Mouse (Mus musculus): ENCODE results near the gene Ank2. TPM values are rescaled to one million over a fixed set of nuclear protein-coding genes. Genes with fewer than 3 reads are reported as not detected.

The Ank2 gene
- polyA plus RNA-seq, 1 experiment = not detected

DNA sequence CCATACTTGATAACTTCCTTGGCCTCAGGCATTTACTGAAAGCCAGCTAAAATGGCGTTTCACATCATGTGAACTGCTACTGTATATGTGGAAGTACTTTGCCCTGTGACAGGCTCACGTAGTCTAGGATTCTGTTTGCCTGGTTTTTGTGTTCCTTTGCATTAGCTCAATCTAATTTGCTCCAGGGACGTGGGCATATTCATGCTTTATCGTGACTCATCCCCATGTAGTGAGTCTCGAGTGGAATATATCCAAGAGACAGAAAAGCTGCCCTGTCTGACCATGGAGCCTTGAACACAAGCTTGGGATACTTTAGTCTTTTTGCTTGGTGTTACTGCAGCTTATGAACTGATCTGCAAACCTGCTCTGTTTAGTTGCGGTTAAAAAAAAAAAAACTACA is 483.6 kb downstream of the Ank2 start:
- no peaks in the 10 kb centered on the region for H3K27me3 ChIP-seq (replicated peaks)
- no peaks in the 10 kb centered on the region for H3K36me3 ChIP-seq (replicated peaks; ENCODE audit: low read length)
- no peaks in the 10 kb centered on the region for H3K4me1 ChIP-seq
- 0 out of 2 replicates have a peak, but pooled peaks cover 3% of the 10 kb centered on the region for H3K9me3 ChIP-seq
- TF ChIP-seq GATA1 (IDR thresholded peaks at IDR 0.05; ENCODE audit: borderline replicate concordance, low read length) = no peak
- no peak for TF ChIP-seq FLI1 (IDR thresholded peaks at IDR 0.05; ENCODE audit: low read length)
- no peak overlapping the region for H3K4me3 ChIP-seq (replicated peaks)

DNA sequence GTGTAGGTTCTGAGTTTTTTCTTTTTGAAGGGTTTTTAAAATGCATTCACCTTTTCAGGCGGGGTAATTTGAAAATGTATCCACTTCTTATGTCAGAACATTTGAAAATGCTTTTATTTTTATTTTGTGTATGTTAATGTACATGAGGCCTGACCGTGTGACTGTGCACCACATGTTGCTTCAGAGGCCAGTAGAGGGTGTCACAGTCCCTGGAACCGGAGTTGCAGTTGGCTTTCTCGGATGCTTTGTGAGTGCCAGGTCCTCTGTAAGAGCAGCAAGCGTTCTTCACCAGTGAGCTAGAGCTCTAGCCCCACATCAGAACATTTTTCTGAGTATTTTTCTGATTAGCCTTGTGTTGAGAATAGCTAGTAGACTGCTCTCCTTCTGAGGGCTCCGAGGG is 484.0 kb downstream of the Ank2 start:
- Histone ChIP-seq H3K4me1 (no peaks in the 10 kb centered on the region), H3K27me3 (replicated peaks) (no peaks in the 10 kb centered on the region), H3K4me3 (replicated peaks) (no peak overlapping the region), H3K36me3 (replicated peaks; ENCODE audit: low read length) (no peaks in the 10 kb centered on the region), H3K9me3 (0 out of 2 replicates have a peak, but pooled peaks cover 3% of the 10 kb centered on the region)
- TF ChIP-seq FLI1 (IDR thresholded peaks at IDR 0.05; ENCODE audit: low read length) = no peak
- TF ChIP-seq GATA1 (IDR thresholded peaks at IDR 0.05; ENCODE audit: borderline replicate concordance, low read length) = no peak

DNA sequence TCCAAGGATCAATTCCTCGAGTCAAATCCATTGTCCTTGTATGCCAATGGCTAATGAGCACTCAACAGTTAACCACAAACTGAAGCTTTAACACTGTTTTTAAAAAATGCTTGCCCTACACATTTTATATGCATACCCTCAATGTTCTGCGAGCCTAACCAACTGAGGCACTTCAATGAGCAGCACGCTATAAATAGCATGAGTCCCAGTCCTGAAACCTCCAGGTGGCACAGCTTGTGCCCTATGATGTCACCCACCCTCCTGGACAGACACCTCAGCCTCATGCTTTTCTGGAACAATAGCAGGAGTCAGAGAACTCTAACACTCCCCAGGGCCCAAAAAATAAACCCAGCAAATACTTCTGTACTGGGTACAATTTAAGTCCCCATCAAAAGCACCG is 485.2 kb downstream of the Ank2 start:
- H3K36me3 ChIP-seq (replicated peaks; ENCODE audit: low read length) = no peaks in the 10 kb centered on the region
- no peaks in the 10 kb centered on the region for H3K4me1 ChIP-seq
- H3K4me3 ChIP-seq (replicated peaks) = no peak overlapping the region
- H3K9me3 ChIP-seq = 0 out of 2 replicates have a peak, but pooled peaks cover 3% of the 10 kb centered on the region
- TF ChIP-seq FLI1 (IDR thresholded peaks at IDR 0.05; ENCODE audit: low read length) (no peak), GATA1 (IDR thresholded peaks at IDR 0.05; ENCODE audit: borderline replicate concordance, low read length) (no peak)
- no peaks in the 10 kb centered on the region for H3K27me3 ChIP-seq (replicated peaks)

DNA sequence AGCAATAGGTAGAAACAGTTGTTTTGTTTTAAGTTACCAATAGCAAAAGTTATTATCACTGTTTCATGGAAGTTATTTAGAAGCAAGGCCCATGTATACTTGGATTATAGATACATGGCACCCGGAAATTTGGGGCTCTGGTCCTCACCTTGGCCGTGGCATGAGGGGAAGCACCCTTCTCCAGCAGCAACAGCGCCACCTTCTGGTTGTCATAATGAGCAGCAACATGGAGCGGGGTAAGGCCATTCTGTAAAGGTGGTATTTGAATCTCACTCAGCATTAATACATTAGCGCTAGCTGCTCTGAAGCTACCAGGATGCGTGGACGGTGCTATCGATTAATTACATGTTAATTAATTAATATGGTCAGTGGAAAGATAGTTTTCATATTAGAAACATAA is 486.6 kb downstream of the Ank2 start:
- TF ChIP-seq GATA1 (IDR thresholded peaks at IDR 0.05; ENCODE audit: borderline replicate concordance, low read length) = no peak
- no peaks in the 10 kb centered on the region for H3K4me1 ChIP-seq

DNA sequence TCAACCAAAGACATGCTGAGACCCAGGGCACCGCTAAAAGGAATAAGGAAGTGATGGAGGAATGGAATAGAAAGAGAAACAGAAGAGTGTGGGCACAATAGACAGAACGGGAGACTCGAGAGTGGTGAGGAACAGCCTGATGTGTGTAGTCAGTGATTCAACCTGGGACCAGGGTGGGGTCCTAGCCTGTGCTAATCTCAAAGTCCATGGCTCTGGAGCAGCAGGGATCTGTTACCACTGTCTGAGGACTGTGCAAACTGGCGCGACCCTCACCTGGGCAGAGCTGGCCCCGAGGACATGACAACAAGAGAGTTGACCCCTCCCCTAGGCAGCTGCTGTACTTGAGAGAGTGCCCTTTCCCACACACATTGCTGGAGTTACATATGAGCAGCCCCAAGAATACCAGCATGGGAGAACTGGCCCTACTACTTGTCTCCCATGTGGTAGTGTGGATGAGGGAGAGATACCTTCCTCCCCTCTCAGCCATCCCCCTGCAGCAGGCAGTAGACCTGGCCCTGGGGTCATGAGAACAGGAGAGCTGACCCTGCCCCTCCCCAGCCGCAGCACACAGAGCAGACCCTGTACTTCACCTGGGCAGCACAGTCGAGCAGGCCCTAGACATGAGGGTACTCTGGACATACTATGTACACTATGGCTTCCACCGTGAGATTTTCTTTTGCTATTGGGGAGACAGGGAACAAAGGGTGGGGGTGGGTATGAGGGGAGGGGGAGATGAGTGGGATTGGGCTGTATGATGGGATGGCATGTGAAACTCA is 493.1 kb downstream of the Ank2 start:
- Histone ChIP-seq H3K4me1 (no peaks in the 10 kb centered on the region), H3K4me3 (replicated peaks) (no peak overlapping the region), H3K9me3 (peaks cover 17% of the 10 kb centered on the region), H3K36me3 (replicated peaks; ENCODE audit: low read length) (no peaks in the 10 kb centered on the region), H3K27me3 (replicated peaks) (no peaks in the 10 kb centered on the region)
- TF ChIP-seq FLI1 (IDR thresholded peaks at IDR 0.05; ENCODE audit: low read length) (no peak), GATA1 (IDR thresholded peaks at IDR 0.05; ENCODE audit: borderline replicate concordance, low read length) (no peak)

More for the DNA sequence above, 486.6 kb downstream of the Ank2 start:
- no peaks in the 10 kb centered on the region for H3K36me3 ChIP-seq (replicated peaks; ENCODE audit: low read length)
- H3K4me3 ChIP-seq (replicated peaks) = no peak overlapping the region
- no peaks in the 10 kb centered on the region for H3K27me3 ChIP-seq (replicated peaks)
- peaks cover 6% of the 10 kb centered on the region; the same call in 1 of the 2 replicates for H3K9me3 ChIP-seq

DNA sequence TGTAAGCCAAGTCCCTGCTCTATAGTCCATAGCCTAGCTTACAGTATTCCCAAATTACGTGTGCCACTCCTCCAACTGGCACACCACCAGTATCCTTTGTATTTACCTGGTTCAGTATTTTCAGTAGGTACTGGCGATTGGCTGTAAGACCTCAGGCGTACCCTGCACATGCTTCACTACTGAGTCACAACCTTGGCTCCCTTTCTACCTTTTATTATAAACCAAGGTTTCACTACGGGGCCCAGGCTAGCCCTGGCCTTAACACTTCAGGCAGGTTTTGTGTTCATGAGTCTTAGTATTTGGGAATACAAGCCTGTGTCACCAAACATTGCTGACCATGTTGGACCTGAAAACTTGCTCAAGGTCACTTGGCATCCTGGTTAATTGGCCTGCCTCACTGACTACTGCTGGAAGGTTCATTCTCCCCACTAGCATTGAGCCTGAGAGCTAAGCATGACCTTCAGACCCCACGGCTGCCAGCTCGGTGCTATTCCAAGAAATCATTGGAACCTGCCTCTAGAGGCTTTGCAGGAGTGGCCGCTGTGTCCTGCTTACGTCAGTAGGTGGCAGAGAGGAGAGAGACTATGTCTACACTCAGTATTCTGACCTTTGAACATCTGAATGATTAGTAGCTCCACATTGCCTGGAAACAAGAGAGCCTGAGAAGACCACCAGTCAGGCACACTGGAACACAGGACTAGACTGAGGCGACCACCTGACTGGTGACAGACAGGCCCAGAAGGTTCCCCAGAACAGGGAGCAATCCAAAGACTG is 494.1 kb downstream of the Ank2 start:
- Histone ChIP-seq H3K36me3 (replicated peaks; ENCODE audit: low read length) (no peaks in the 10 kb centered on the region), H3K4me3 (replicated peaks) (no peak overlapping the region), H3K27me3 (replicated peaks) (no peaks in the 10 kb centered on the region), H3K9me3 (peaks cover 17% of the 10 kb centered on the region), H3K4me1 (no peaks in the 10 kb centered on the region)
- TF ChIP-seq FLI1 (IDR thresholded peaks at IDR 0.05; ENCODE audit: low read length) = no peak
- TF ChIP-seq GATA1 (IDR thresholded peaks at IDR 0.05; ENCODE audit: borderline replicate concordance, low read length) = no peak

DNA sequence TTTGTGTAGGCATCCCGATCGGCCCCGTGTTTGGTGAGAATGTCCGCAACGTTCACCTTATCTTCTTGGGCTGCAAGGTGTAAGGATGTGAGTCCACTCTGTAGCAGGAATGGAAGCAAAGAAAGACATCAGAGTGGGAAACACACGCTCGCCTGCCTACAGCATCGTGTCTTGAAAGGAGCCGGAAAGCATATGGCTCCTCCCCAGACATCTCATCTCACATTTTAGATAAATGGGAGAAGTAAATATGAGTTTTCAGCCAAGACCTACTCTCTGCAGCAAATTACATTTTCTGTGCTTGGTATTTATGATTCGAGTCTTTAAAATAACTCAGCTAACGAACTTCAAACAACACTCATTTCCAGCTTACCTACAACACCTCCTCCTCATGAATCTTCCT is 495.2 kb downstream of the Ank2 start:
- Histone ChIP-seq H3K9me3 (peaks cover 17% of the 10 kb centered on the region), H3K27me3 (replicated peaks) (no peaks in the 10 kb centered on the region), H3K4me3 (replicated peaks) (no peak overlapping the region), H3K4me1 (no peaks in the 10 kb centered on the region), H3K36me3 (replicated peaks; ENCODE audit: low read length) (no peaks in the 10 kb centered on the region)
- no peak for TF ChIP-seq GATA1 (IDR thresholded peaks at IDR 0.05; ENCODE audit: borderline replicate concordance, low read length)
- no peak for TF ChIP-seq FLI1 (IDR thresholded peaks at IDR 0.05; ENCODE audit: low read length)

DNA sequence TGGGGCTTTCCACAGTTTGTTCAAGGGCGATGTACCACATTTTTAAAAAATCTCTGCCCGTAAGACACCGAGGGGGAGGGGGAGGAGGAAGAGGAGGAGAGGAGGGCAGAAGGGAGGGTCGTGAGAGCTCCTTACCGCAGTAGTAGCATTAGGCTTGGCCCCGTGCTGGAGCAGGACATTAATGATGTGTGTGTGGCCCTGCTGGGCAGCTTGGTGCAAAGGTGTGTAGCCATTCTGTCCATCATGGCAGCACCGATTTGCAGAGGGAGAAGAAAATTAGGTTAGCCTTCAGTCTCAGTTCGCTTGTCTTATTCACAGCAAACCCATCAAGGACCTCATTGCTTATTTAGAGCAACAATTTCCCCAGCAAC is 500.4 kb downstream of the Ank2 start:
- H3K4me1 ChIP-seq = no peaks in the 10 kb centered on the region

DNA sequence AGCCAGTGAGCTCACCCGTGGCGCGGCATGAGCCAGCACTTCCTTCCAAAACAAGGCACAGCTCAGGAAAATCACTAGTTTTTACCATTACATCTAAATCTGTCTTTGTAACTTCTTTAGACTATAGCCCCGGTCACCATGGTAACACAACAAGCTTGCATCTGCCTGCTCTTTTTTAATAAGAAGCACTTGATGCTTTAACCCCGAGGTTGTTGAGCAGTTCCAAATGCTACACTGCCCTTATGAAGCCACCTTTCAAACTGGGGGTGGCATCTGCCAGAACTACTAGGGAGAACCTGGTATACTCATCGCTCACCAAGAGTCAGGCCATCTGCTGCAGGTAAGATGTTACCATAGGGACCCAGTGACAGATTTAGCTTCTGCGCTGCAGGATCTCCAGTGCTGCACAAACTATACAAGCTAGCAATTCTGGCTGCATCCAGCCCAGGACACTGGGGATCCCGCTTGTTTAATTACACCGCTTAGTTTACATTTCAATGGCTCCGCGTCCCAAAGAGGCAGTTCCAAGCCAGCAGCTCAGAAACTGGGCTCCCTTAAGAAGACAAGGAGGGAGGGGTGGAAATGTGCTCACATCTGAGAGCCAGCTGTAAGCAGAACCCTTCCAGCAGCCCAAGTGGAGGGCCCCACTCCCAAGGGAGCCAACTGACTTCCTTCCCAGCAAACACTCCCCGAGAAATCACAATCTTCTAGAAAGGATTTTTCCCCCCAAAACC is 501.0 kb downstream of the Ank2 start:
- H3K4me3 ChIP-seq (replicated peaks) = no peak overlapping the region
- TF ChIP-seq FLI1 (IDR thresholded peaks at IDR 0.05; ENCODE audit: low read length) (no peak), GATA1 (IDR thresholded peaks at IDR 0.05; ENCODE audit: borderline replicate concordance, low read length) (no peak)

More for the DNA sequence above, 500.4 kb downstream of the Ank2 start:
- Histone ChIP-seq H3K9me3 (no peaks in the 10 kb centered on the region), H3K36me3 (replicated peaks; ENCODE audit: low read length) (no peaks in the 10 kb centered on the region), H3K4me3 (replicated peaks) (peak overlapping the region; percentile 50), H3K27me3 (replicated peaks) (peaks cover 4% of the 10 kb centered on the region)
- TF ChIP-seq GATA1 (IDR thresholded peaks at IDR 0.05; ENCODE audit: borderline replicate concordance, low read length) (no peak), FLI1 (IDR thresholded peaks at IDR 0.05; ENCODE audit: low read length) (no peak)

More for the DNA sequence above, 501.0 kb downstream of the Ank2 start:
- no peaks in the 10 kb centered on the region for H3K9me3 ChIP-seq
- peaks cover 4% of the 10 kb centered on the region for H3K27me3 ChIP-seq (replicated peaks)
- no peaks in the 10 kb centered on the region for H3K36me3 ChIP-seq (replicated peaks; ENCODE audit: low read length)
- H3K4me1 ChIP-seq = no peaks in the 10 kb centered on the region
